Mouse (Mus musculus): ENCODE measurements around the gene Psma6.

GRCm38 (mm10) chr12:55445583-55445982 lies 61.6 kb downstream of the Psma6 start:
- TF ChIP-seq POLR2A (IDR thresholded peaks at IDR 0.05; ENCODE audit: borderline replicate concordance, control insufficient read depth, low read depth, low read length) (no peak), CTCF (IDR thresholded peaks at IDR 0.05; ENCODE audit: control insufficient read depth, insufficient read depth, low read length) (no peak)
